Mouse (Mus musculus): Measurements from ENCODE around the gene St8sia1. TPM values are rescaled to one million over a fixed set of nuclear protein-coding genes. Genes with fewer than 3 reads are reported as not detected.
A peak's percentile ranks its signal among the peaks of the same experiment; 100 is the strongest.

The St8sia1 gene
- total RNA-seq, 2 experiments from 2014 or later = 0.11 to 0.23 TPM

GRCm38 (mm10) chr6:142788042-142788987 is 175.9 kb downstream of the St8sia1 start:
- no peak overlapping the region for H3K27ac ChIP-seq
- intact Hi-C loops (cut with DNase I) = no loop called here
- H3K4me3 ChIP-seq = no peak overlapping the region
- no peak for DNase-seq
- no peak for TF ChIP-seq CTCF (IDR thresholded peaks at IDR 0.05)

GRCm38 (mm10) chr6:142786106-142786505 is 178.1 kb downstream of the St8sia1 start:
- no peak for TF ChIP-seq CTCF (IDR thresholded peaks at IDR 0.05)

DNA sequence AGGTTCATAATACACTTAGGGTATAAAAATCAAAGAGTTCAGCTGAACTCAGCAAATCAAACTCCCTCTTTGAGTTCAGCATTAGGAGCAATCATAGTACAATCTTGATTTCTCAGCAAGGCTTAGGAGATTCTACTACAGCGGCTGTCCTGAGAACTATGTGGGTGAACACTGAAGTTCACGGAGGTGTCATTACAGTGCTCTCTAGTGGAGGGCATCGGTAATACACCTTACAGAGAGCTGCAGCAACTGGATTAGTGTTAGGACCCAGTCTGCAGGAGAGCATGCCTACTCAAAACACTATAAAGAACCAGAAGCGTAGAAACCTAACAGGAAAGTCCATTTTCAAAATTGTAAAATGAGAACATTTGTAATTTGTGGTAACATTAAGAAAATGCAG is 178.9 kb downstream of the St8sia1 start:
- H3K27ac ChIP-seq = no peak overlapping the region
- TF ChIP-seq CTCF (IDR thresholded peaks at IDR 0.05) = peak; percentile 80
- intact Hi-C loops (cut with DNase I) = no loop called here
- DNase-seq = peak; percentile 23
- H3K4me3 ChIP-seq = no peak overlapping the region

More at GRCm38 (mm10) chr6:142786106-142786505, 178.1 kb downstream of the St8sia1 start:
- Histone ChIP-seq H3K4me3 (no peak overlapping the region), H3K27ac (no peak overlapping the region)
- intact Hi-C loops (cut with DNase I) = no loop called here
- no peak for DNase-seq

GRCm38 (mm10) chr6:142781286-142781685 is 183.0 kb downstream of the St8sia1 start:
- DNase-seq = no peak
- Histone ChIP-seq H3K27ac (no peak overlapping the region), H3K4me3 (no peak overlapping the region)
- no peak for TF ChIP-seq CTCF (IDR thresholded peaks at IDR 0.05)
- intact Hi-C loops (cut with DNase I) = no loop called here

DNA sequence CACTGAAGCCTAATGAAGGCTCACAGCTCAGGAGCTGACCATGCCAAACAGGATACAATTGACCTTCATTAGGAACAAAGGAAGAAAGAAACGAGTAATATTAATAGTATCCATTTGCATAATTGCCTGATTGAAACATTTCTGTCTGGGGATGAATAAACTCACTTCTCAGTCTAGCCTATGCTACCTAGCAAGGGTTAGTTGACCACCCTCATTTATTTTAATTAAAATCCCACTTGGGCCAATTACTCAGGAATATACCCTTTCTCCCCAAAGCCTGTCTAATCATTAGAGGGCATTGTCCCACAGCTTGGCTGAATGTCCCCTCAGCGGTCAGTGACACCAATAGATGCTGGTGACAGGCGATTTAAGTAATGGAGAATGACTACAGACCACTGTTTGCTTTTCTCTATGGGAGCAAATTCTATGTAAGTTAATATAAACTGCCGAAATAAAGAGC is 183.6 kb downstream of the St8sia1 start:
- no peak overlapping the region for H3K4me3 ChIP-seq
- TF ChIP-seq CTCF (IDR thresholded peaks at IDR 0.05) = no peak
- intact Hi-C loops (cut with DNase I) = no loop called here
- DNase-seq = no peak
- no peak overlapping the region for H3K27ac ChIP-seq

- no peak overlapping the region for H3K4me3 ChIP-seq
- no peak overlapping the region for H3K27ac ChIP-seq
- DNase-seq = no peak
- TF ChIP-seq CTCF (IDR thresholded peaks at IDR 0.05) = no peak
- intact Hi-C loops (cut with DNase I) = loop anchor here (2.0 kb wide), 1 partner anchor 35 kb away; no protein-coding TSS in a partner anchor
Observed at GRCm38 (mm10) chr6:142779812-142780573, 184.3 kb downstream of the St8sia1 start.

- peak; percentile 21 for DNase-seq
- intact Hi-C loops (cut with DNase I) = loop anchor here (2.0 kb wide), 1 partner anchor 36 kb away; no protein-coding TSS in a partner anchor
- Histone ChIP-seq H3K27ac (no peak overlapping the region), H3K4me3 (no peak overlapping the region)
- TF ChIP-seq CTCF (IDR thresholded peaks at IDR 0.05) = peak; percentile 65
Observed at GRCm38 (mm10) chr6:142779045-142779811, 185.0 kb downstream of the St8sia1 start.

GRCm38 (mm10) chr6:142776935-142777334 is 187.3 kb downstream of the St8sia1 start:
- H3K27ac ChIP-seq = no peak overlapping the region
- intact Hi-C loops (cut with DNase I) = no loop called here
- TF ChIP-seq CTCF (IDR thresholded peaks at IDR 0.05) = no peak
- H3K4me3 ChIP-seq = no peak overlapping the region
- no peak for DNase-seq

DNA sequence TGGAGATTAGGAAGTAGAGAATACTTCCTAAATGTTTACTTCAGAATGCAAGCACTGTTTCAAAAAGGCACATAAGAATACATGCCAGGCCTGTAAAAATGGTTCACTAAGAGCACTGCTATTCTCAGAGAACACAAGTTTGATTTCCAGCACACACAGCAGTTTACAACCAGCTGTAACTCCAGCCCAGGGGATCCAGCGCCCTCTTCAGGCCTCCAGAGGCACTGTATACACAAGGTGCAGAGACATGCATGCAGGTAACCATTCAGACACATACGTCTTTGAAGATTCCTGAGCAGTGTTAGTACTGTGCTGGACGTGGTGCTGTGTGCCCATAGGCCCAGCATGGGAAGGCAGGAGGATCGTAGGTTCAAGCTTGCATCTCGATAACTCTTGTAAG is 190.7 kb downstream of the St8sia1 start:
- Histone ChIP-seq H3K27ac (no peak overlapping the region), H3K4me3 (no peak overlapping the region)
- intact Hi-C loops (cut with DNase I) = no loop called here
- DNase-seq = no peak
- TF ChIP-seq CTCF (IDR thresholded peaks at IDR 0.05) = no peak

DNA sequence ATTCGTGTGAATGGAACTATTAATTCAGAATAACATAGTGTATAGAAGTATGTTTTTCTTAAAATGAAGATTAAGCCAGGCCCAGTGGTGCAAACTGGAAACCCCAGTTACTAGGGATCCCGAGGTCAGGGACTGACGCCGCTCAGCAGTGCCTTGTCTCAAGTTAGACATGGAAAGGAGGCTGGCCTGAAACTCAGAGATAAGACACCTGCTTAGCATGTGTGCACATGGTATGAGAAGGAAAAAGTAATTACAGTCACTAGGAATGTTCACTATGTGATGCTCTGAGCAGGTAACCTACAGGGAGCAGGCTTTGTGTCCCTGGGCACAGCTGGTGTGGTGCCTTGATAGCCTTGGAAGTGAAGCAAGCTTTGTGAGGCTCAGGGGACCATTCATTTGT is 192.6 kb downstream of the St8sia1 start:
- no peak for DNase-seq
- intact Hi-C loops (cut with DNase I) = no loop called here
- Histone ChIP-seq H3K4me3 (no peak overlapping the region), H3K27ac (no peak overlapping the region)
- TF ChIP-seq CTCF (IDR thresholded peaks at IDR 0.05) = no peak

Other genes with a start within 250 kb of the St8sia1 start
- 10 to 100 TPM; 27.5 to 31.6 TPM for gene Cmas, start 207.8 kb downstream of the St8sia1 start, total RNA-seq (2021)
- gene Sult6b2, start 159.9 kb downstream of the St8sia1 start, total RNA-seq (2021) = not detected
- 10 to 100 TPM in 1 of 2 experiments, 1 to 10 TPM in 1; 6.9 to 11.9 TPM for gene C2cd5, start 135.7 kb upstream of the St8sia1 start, total RNA-seq (2021)
- 10 to 100 TPM; 15.1 to 21.7 TPM for gene Etnk1, start 202.8 kb upstream of the St8sia1 start, total RNA-seq (2021)